Mouse (Mus musculus) adrenal gland, adult 18-20 months (tissue): ENCODE results near the gene Atp1a1. TPM values are rescaled to one million over a fixed set of nuclear protein-coding genes. Genes with fewer than 3 reads are reported as not detected.

Experiments
- DNase-seq, 2 experiments: peaks; one replicate each; pipeline ENCODE4 v3.0.0; 2021 to 2022; ENCODE audit warnings: low spot score in 2 of 2
- total RNA-seq, 2 experiments: library from RNA; stranded (reverse); gene quantifications; 1 replicate in 1 of 2; 2 replicates in 1 of 2; pipeline ENCODE4 v1.2.3; 2021

The Atp1a1 gene
- total RNA-seq, 2 experiments from 2014 or later, result 737 to 778 TPM

DNA sequence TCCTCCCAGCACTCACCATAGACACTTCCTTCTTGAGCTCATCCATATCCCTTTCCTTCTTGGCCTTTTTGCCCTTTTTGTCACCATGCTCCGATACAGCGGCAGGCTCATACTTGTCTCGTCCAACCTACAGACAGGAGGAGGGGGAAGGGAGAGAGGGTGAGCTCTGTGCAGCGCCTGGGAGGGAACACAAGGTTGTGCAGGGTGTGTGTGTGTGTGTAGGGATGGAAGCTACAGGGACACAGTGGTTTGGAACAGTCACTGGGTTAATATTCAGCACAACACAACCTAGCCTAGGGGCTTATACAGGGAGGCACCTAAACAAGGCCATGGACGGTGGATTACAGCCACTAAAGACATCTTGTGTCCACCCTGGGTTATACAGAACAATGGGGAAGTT is 9.5 kb downstream of the Atp1a1 start:
- DNase-seq, result no peak

- no peak for DNase-seq
Measured at GRCm38 (mm10) chr3:101593266-101593651, 11.2 kb downstream of the Atp1a1 start.

- no peak for DNase-seq
Measured at GRCm38 (mm10) chr3:101592281-101593265, 11.9 kb downstream of the Atp1a1 start.

DNA sequence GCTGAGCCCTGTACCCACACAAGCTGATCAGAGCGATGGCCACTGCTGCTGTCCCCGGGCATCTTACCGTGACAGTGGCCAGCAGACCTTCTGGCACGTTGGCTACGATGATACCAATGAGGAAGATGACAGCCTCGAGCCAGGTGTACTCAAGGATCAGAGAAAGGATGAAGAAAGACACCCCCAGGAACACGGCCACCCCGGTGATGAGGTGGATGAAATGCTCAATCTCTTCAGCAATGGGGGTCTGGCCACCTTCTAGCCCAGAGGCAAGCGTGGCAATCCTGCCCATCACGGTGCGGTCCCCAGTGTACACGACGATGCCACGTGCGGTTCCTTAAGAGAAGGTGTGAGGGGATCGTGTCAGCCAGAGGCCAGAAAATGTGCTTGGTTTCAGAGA is 14.1 kb downstream of the Atp1a1 start:
- no peak for DNase-seq

GRCm38 (mm10) chr3:101588299-101588698 is 16.2 kb downstream of the Atp1a1 start:
- no peak for DNase-seq

DNA sequence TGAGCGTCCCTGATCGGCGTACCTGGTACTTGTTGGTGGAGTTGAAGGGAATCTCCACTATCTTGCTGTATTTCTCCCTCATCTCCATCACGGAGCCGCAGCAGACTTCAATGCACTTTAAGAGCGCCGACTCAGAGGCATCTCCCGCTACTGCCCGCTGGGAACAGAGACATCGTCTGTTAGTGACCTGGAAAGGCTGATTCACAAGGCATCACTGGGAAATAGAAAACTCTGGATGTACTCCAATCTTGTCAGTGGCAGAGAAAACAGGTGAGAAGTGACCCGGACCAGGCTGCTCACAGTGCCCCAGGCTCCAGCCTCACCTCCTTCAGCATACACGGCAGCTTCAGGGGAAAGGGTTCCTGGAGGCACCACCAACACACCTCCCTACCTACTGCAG is 17.7 kb downstream of the Atp1a1 start:
- DNase-seq, result no peak

- no peak for DNase-seq
Measured at GRCm38 (mm10) chr3:101578072-101578471, 26.4 kb downstream of the Atp1a1 start.

GRCm38 (mm10) chr3:101577361-101577760 is 27.1 kb downstream of the Atp1a1 start:
- DNase-seq, result no peak

GRCm38 (mm10) chr3:101575527-101576085 is 28.9 kb downstream of the Atp1a1 start:
- no peak for DNase-seq

DNA sequence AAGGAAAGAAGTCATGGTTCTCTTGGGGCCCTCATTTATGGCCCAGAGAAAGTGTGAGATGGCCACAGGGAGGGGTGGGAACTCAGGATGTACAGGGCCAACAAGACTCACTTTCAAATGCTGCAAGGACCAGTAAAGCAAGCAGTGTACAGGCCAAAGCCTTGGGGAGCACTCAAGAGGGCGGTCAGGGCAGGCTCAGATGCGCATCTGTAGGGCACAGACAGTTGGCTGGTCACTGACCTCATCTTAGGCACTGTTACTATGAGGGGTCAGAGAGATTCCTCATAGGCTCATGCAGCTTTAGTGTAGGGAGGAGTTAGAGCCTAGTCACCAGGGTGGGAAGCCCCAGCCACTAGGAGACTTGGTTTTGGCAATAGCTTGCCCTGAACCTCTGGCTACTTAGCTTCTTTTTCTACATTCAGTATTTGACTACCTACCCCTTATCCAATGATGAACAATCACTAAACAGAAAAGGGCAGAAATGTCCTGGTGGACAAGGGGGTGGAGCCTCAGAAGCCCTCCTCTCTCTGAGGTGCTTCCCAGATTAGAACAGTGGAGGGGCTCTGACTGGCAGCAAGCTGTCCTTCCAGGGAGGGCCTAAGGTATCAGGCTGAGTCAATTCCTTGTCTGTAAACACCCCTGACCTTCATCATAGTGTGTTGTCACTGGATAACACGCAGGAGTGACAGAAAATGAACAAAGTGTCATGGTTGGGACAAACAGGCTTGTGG is 29.9 kb downstream of the Atp1a1 start:
- DNase-seq, result no peak

DNA sequence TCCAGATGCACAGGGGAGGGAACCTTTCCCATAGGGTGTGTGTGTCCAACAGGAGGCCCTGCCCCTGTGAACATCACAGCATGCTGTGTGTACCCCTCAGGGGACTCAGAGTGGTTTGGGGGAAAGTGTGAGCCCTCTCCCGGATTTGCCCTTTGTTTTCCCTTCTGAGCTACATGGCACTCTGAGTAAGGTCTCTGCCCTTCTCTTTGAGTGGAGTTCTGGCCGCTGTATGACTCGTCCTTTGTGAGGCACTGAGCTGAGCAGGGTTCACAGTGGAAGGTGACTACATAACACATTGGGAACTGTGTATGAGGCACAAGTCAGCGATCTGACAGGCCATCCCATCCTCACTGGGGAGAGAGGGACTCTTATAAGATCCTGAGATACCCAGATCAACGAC is 31.5 kb downstream of the Atp1a1 start:
- no peak for DNase-seq

DNA sequence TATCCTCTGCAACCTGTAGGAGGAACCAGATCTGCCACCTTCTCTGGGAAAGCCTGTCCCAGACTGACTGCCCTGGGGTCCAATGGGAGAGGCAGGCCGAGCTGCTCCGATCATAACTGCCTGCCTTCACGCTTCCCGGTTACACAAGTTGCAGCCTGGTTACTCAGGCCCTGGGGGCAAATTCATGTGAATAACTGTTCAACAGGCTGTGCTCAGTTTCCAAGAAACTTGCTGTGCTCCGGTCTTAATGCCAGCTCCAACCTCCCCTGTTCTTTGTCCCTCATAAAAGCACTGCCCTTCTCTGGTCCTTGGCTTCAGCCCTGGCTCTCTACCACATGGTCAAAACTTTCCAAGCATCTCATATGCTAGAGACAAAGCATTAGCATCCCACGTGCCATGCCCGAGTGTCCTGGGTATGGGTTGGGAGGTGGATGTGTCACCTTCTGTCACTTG is 32.3 kb downstream of the Atp1a1 start:
- no peak for DNase-seq

GRCm38 (mm10) chr3:101571515-101572130 is 32.9 kb downstream of the Atp1a1 start:
- DNase-seq, result no peak

- no peak for DNase-seq
Measured at GRCm38 (mm10) chr3:101570747-101571514, 33.6 kb downstream of the Atp1a1 start.

DNA sequence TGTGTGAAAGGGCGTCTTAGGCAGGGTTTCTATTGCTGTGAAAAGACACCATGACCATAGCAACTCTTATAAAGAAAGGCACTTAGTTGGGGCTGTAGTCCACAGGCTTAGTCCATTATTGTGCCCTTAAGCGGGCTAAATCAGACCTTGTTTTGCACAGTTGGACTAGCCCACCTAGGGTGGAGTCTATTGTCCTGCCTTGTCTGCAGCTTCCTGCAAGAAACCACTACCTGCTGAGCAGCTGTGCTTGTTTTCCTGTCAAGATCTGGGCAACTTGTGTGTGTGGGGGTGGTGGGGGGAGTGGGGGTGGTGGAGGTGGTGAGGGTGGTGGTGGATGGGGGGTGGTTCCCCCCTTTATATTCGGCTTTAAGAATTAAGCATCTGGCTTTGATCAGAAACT is 34.2 kb downstream of the Atp1a1 start:
- no peak for DNase-seq

DNA sequence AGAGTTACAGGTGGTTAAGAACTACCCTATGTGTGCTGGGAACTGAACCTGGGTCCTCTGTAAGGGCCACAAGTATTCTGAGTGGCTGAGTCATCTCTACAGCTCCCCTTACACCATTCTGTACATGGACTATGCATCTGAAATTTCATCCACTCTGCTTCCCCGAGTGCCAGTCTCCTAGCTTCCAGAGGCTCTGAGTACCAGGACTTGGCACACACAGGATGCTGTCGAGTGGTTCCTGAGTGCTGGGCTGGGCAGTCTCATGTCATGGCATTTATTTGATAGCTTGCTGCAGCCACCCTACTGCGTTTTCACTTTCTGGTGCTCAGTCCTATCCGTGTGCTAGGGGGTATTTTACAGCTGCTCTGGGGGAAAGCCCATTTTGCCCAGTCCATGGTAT is 35.9 kb downstream of the Atp1a1 start:
- no peak for DNase-seq

GRCm38 (mm10) chr3:101564011-101564410 is 40.5 kb downstream of the Atp1a1 start:
- no peak for DNase-seq

DNA sequence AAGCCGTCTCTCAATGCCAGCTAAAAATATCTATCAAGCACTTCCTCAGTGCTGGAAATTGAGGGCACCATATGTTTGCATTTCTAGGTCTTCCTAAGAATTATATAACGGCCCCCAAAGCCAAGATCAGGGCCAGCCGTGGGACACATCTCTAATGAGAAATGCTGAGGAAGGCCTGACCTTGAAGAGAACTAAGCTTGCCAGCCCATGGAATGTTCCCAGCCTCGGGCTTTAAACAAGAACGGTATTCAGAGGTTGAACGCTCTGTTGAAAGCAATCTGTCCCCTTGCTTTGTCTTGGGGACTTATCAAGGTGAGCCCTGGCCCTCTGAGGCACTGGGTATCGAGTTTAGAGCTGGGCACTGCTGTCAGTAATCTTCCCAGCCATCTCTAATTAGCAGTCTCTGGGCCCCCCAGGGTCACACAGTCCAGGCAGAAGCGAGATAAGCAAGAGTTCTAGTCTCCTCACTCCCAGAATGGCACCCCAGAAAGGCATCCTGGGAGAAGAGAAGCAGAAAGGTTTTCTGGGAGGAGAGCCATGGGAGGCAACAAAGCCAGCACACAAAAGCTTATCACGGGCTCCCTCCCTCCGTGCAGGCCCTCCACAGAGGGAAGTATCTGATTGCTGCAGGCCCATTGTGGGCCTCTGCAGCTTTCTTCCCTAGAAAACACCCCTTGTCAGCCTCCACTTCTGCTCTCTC is 41.8 kb downstream of the Atp1a1 start:
- no peak for DNase-seq

DNA sequence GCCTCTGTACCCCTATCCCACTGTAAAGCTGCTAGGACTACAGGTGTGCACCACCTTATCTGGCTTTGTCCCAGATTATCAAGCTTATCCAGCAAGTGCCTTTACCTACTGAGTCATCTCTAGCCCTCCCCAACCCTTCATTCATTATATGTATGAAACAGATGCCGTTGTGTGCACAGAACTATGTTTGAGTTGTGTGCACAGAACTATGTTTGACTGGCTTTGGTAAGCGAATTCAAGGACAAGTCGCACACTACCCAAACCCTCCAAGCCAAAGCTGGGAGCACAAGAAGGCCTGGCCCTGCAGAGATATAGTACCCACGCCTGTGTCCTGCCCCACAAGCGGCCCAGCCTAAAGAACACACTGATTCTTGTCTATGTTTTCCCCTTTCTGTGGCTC is 42.5 kb downstream of the Atp1a1 start:
- DNase-seq, result no peak
